Mouse (Mus musculus) liver, adult 2 months (tissue): ENCODE measurements at regions not wholly inside any gene's neighbourhood (a gene's known extent, or its start where the extent isn't known, plus 50 kb on each side); places are given as distances from the start of the nearest gene placed in this dataset.

Experiments
- CTCF ChIP-seq: fragments of 200-500 bp; IDR thresholded peaks from 2 replicates; pipeline ENCODE4 v1.5.1; 2011; ENCODE audit warnings: low read depth, low read length, control low read depth
- POLR2A ChIP-seq: fragments of 200-500 bp; IDR thresholded peaks from 2 replicates; pipeline ENCODE4 v1.6.1; 2011; ENCODE audit warnings: low read length, control low read depth; ENCODE audit not compliant: insufficient read depth; ENCODE audit errors: extremely low read depth

GRCm38 (mm10) chr6:49671912-49672311 lies 150.6 kb upstream of the Npy start:
- TF ChIP-seq CTCF (no peak), POLR2A (no peak)
